ENCODE assay signal across 8 mouse cellular contexts in genomic region chr17:56472121-56472520, GRCm38 (mm10). TPM values are rescaled to one million over a fixed set of nuclear protein-coding genes. Genes with fewer than 3 reads are reported as not detected.
A peak's percentile ranks its signal among the peaks of the same experiment; 100 is the strongest.
DNase-seq lines count a peak whose midpoint lies in the region; ATAC-seq and TF ChIP-seq lines count a peak whose summit lies in the region.

No protein-coding gene starts in this region.

- peaks cover 54 to 70% of the 10 kb centered on the region in 2 experiments for H3K4me1 ChIP-seq in heart, embryonic 14.5 days (ENCODE audit: control insufficient read depth in 2 of 2, insufficient read depth in 2 of 2, low read length in 2 of 2)
- peaks cover 79% of the 10 kb centered on the region for H3K4me1 ChIP-seq in hindbrain, embryonic 13.5 days (replicated peaks)
- H3K4me1 ChIP-seq in midbrain, embryonic 14.5 days (ENCODE audit: control insufficient read depth, insufficient read depth, low read length) = peaks cover 58% of the 10 kb centered on the region
- peaks cover 39% of the 10 kb centered on the region for H3K4me1 ChIP-seq in thymus, adult 2 months (replicated peaks; ENCODE audit: control insufficient read depth, insufficient read depth, low read length)

- no peak for DNase-seq in heart, postnatal 14 days
- DNase-seq in R1 (ENCODE audit: low read depth, low spot score) = peak; percentile 44
- no peak for DNase-seq in midbrain, embryonic 14.5 days
- no peak for DNase-seq in thymus, adult 2 months
- no peak for DNase-seq in spleen, postnatal 10 days (ENCODE audit: low spot score in 2 of 2)
- DNase-seq in testis, postnatal 14 days (ENCODE audit: low spot score) = no peak

- no peaks in the 10 kb centered on the region for H3K36me3 ChIP-seq in heart, embryonic 14.5 days (ENCODE audit: control insufficient read depth, insufficient read depth, low read length)
- peaks cover 8% of the 10 kb centered on the region; the same call in 1 of the 2 replicates for H3K36me3 ChIP-seq in hindbrain, embryonic 13.5 days
- 0 out of 2 replicates have a peak, but pooled peaks cover 4% of the 10 kb centered on the region for H3K36me3 ChIP-seq in midbrain, embryonic 14.5 days (ENCODE audit: control insufficient read depth, insufficient read depth, low read length)
- H3K36me3 ChIP-seq in thymus, adult 2 months (ENCODE audit: control insufficient read depth, insufficient read depth, low read length) = no peaks in the 10 kb centered on the region

- ATAC-seq in heart, embryonic 14.5 days (ENCODE audit: insufficient number of reproducible peaks, insufficient read depth, low FRiP score, low read depth) = no peak
- ATAC-seq in hindbrain, embryonic 13.5 days (ENCODE audit: low FRiP score) = no peak
- no peak for ATAC-seq in midbrain, embryonic 14.5 days (ENCODE audit: low FRiP score, low TSS enrichment)

- intact Hi-C loops in heart, postnatal 14 days (cut with DNase I) = no loop called here

- peaks cover 6% of the 10 kb centered on the region; the same call in 1 of the 2 replicates for H3K9me3 ChIP-seq in heart, embryonic 14.5 days (ENCODE audit: control insufficient read depth, low read length)
- no peaks in the 10 kb centered on the region for H3K9me3 ChIP-seq in hindbrain, embryonic 13.5 days
- H3K9me3 ChIP-seq in midbrain, embryonic 14.5 days (ENCODE audit: control insufficient read depth, low read length) = no peaks in the 10 kb centered on the region

- peaks cover 11% of the 10 kb centered on the region for H3K27me3 ChIP-seq in heart, embryonic 14.5 days (ENCODE audit: control insufficient read depth, insufficient read depth, low read length)
- H3K27me3 ChIP-seq in hindbrain, embryonic 13.5 days = no peaks in the 10 kb centered on the region
- H3K27me3 ChIP-seq in midbrain, embryonic 14.5 days (ENCODE audit: control insufficient read depth, insufficient read depth, low read length) = no peaks in the 10 kb centered on the region
- H3K27me3 ChIP-seq in thymus, adult 2 months (ENCODE audit: control insufficient read depth, insufficient read depth, low read length) = peaks cover 36% of the 10 kb centered on the region

- H3K4me3 ChIP-seq in heart, embryonic 14.5 days (ENCODE audit: control insufficient read depth in 1 of 2, insufficient read depth in 1 of 2, low read depth in 1 of 2, low read length in 2 of 2) = no peak overlapping the region
- peak overlapping the region; percentile 90 for H3K4me3 ChIP-seq in hindbrain, embryonic 13.5 days
- H3K4me3 ChIP-seq in midbrain, embryonic 14.5 days (replicated peaks; ENCODE audit: low read depth, low read length) = peak overlapping the region; percentile 92
- H3K4me3 ChIP-seq in thymus, adult 2 months (ENCODE audit: control insufficient read depth, insufficient read depth, low read length) = no peak overlapping the region

- WGBS in heart, embryonic 14.5 days = 12% methylated on average over 16 of the region's 16 CpGs
- WGBS in hindbrain, embryonic 13.5 days = 6% methylated on average over 16 of the region's 16 CpGs
- WGBS in midbrain, embryonic 14.5 days = 8% methylated on average over 16 of the region's 16 CpGs
- 9% methylated on average over 16 of the region's 16 CpGs for WGBS in thymus, adult 2 months

- H3K27ac ChIP-seq in heart, embryonic 14.5 days (replicated peaks in 1 of 2; ENCODE audit: control insufficient read depth in 1 of 2, insufficient read depth in 1 of 2, low read depth in 2 of 2, low read length in 2 of 2) = no peak overlapping the region
- H3K27ac ChIP-seq in hindbrain, embryonic 13.5 days = peak overlapping the region; percentile 18; the same call in 1 of the 2 replicates
- 0 out of 2 replicates have a peak overlapping the region, but pooled peaks have one; percentile 14 for H3K27ac ChIP-seq in midbrain, embryonic 14.5 days (replicated peaks; ENCODE audit: low read depth, low read length)
- no peak overlapping the region for H3K27ac ChIP-seq in thymus, adult 2 months (ENCODE audit: control insufficient read depth, insufficient read depth, low read length)

- no peak for TF ChIP-seq POLR2A in thymus, adult 2 months (IDR thresholded peaks at IDR 0.05; ENCODE audit: control insufficient read depth, extremely low read depth, insufficient read depth, low read length, poor library complexity)

- H3K4me2 ChIP-seq in heart, embryonic 14.5 days (ENCODE audit: low read length) = peak overlapping the region; percentile 97
- H3K4me2 ChIP-seq in hindbrain, embryonic 13.5 days = peak overlapping the region; percentile 99
- H3K4me2 ChIP-seq in midbrain, embryonic 14.5 days (ENCODE audit: low read length) = peak overlapping the region; percentile 99

- TF ChIP-seq CTCF in thymus, adult 2 months (IDR thresholded peaks at IDR 0.05; ENCODE audit: borderline replicate concordance, control insufficient read depth, extremely low read depth, insufficient read depth, low read length, poor library complexity) = no peak

- H3K9ac ChIP-seq in heart, embryonic 14.5 days (ENCODE audit: low read length) = no peak overlapping the region
- peak overlapping the region; percentile 99 for H3K9ac ChIP-seq in hindbrain, embryonic 13.5 days
- peak overlapping the region; percentile 99 for H3K9ac ChIP-seq in midbrain, embryonic 14.5 days (replicated peaks; ENCODE audit: low read length)

RNA-seq across cellular contexts. Expression of gene Ptprs, which starts 4.2 kb away (rescaled TPM):
- 51.4 and 60.1 TPM in 2 replicates for polyA plus RNA-seq in heart, embryonic 14.5 days (2014; fragmentation: Nextera tagmentation; extraction: Ambion mirVana)
- 10 to 100 TPM; 60.3 to 64.8 TPM for total RNA-seq in heart, postnatal 14 days (2021)
- 273 TPM in 2 replicates for polyA plus RNA-seq in hindbrain, embryonic 13.5 days (2015; fragmentation: Nextera tagmentation; extraction: Ambion mirVana)
- 304 and 345 TPM in 2 replicates for polyA plus RNA-seq in midbrain, embryonic 14.5 days (2014; fragmentation: Nextera tagmentation; extraction: Ambion mirVana)
- 235 and 305 TPM in 2 replicates for polyA plus RNA-seq in thymus, adult 2 months (2012; rRNA removed)

RNA-seq across cellular contexts. Expression of gene Znrf4, which starts 40.1 kb away (rescaled TPM):
- not detected in 2 replicates for polyA plus RNA-seq in heart, embryonic 14.5 days (2014; fragmentation: Nextera tagmentation; extraction: Ambion mirVana)
- total RNA-seq in heart, postnatal 14 days (2021) = not detected
- not detected in 2 replicates for polyA plus RNA-seq in hindbrain, embryonic 13.5 days (2015; fragmentation: Nextera tagmentation; extraction: Ambion mirVana)
- polyA plus RNA-seq in midbrain, embryonic 14.5 days (2014; fragmentation: Nextera tagmentation; extraction: Ambion mirVana) = not detected in 2 replicates
- 0.67 TPM in 1 of 2 replicates, not detected in the other for polyA plus RNA-seq in thymus, adult 2 months (2012; rRNA removed)

Comparison
In these comparisons a context has a peak if more than half of its experiments do, and no peak if none do; other contexts are left out.
1. H3K27ac ChIP-seq: peak in hindbrain, embryonic 13.5 days (single experiment) and midbrain, embryonic 14.5 days (single experiment); none in heart, embryonic 14.5 days (0 of 2) and thymus, adult 2 months (single experiment).
2. H3K4me3 ChIP-seq: peak in hindbrain, embryonic 13.5 days (single experiment) and midbrain, embryonic 14.5 days (single experiment); none in heart, embryonic 14.5 days (0 of 2) and thymus, adult 2 months (single experiment).
3. Peak in every context shown above with its lines, with median percentiles within 50 percentile points of each other: H3K4me2 ChIP-seq.